Mouse (Mus musculus) brain, embryonic 14.5 days (tissue): Measurements from ENCODE around the gene Bloc1s6. TPM values are rescaled to one million over a fixed set of nuclear protein-coding genes. Genes with fewer than 3 reads are reported as not detected.

Experiments
- DNase-seq: peaks from one replicate; pipeline ENCODE4 v3.0.0-alpha.2; 2011; ENCODE audit warnings: low read depth
- CTCF ChIP-seq: fragments of 200-500 bp; IDR thresholded peaks from 2 replicates; pipeline ENCODE4 v1.5.1; 2012; ENCODE audit warnings: inconsistent platforms, mild to moderate bottlenecking, moderate library complexity, borderline replicate concordance; ENCODE audit not compliant: insufficient read depth, insufficient read length; ENCODE audit errors: extremely low read depth
- POLR2A ChIP-seq: fragments of 200-500 bp; IDR thresholded peaks from 2 replicates; pipeline ENCODE4 v1.6.1; 2012; ENCODE audit warnings: mild to moderate bottlenecking, inconsistent platforms, borderline replicate concordance; ENCODE audit not compliant: poor library complexity, insufficient read depth, insufficient read length, severe bottlenecking; ENCODE audit errors: extremely low read depth
- polyA plus RNA-seq: library from polyadenylated mRNA; depleted of rRNA; stranded (reverse); fragments of >200 nt; gene quantifications from 2 replicates; pipeline ENCODE4 v1.2.3, GENCODE M21; 2012; rRNA removed

Gene Bloc1s6
- polyA plus RNA-seq, 1 experiment: 70.4 TPM

GRCm38 (mm10) chr2:122775491-122775890 lies 37.2 kb downstream of the Bloc1s6 start:
- TF ChIP-seq CTCF (no peak), POLR2A (no peak)

GRCm38 (mm10) chr2:122776823-122777222 lies 38.5 kb downstream of the Bloc1s6 start:
- TF ChIP-seq POLR2A (no peak), CTCF (no peak)
- no peak for DNase-seq

More at GRCm38 (mm10) chr2:122775491-122775890, 37.2 kb downstream of the Bloc1s6 start:
- no peak for DNase-seq

GRCm38 (mm10) chr2:122779967-122780366 lies 41.7 kb downstream of the Bloc1s6 start:
- DNase-seq: no peak
- no peak for TF ChIP-seq CTCF
- no peak for TF ChIP-seq POLR2A

GRCm38 (mm10) chr2:122780447-122780846 lies 42.1 kb downstream of the Bloc1s6 start:
- no peak for DNase-seq
- TF ChIP-seq CTCF: no peak
- no peak for TF ChIP-seq POLR2A

- DNase-seq: no peak
- TF ChIP-seq POLR2A (no peak), CTCF (no peak)
Measured at GRCm38 (mm10) chr2:122781590-122782356, 43.5 kb downstream of the Bloc1s6 start.

- no peak for TF ChIP-seq POLR2A
- no peak for TF ChIP-seq CTCF
- DNase-seq: no peak
Measured at GRCm38 (mm10) chr2:122783730-122784129, 45.4 kb downstream of the Bloc1s6 start.

- TF ChIP-seq POLR2A: no peak
- no peak for TF ChIP-seq CTCF
- DNase-seq: no peak
Measured at GRCm38 (mm10) chr2:122784701-122785100, 46.4 kb downstream of the Bloc1s6 start.

- TF ChIP-seq CTCF (no peak), POLR2A (no peak)
- no peak for DNase-seq
Measured at GRCm38 (mm10) chr2:122786167-122786566, 47.9 kb downstream of the Bloc1s6 start.

GRCm38 (mm10) chr2:122789311-122789710 lies 51.0 kb downstream of the Bloc1s6 start:
- DNase-seq: no peak
- no peak for TF ChIP-seq POLR2A
- no peak for TF ChIP-seq CTCF

- no peak for DNase-seq
- TF ChIP-seq POLR2A (no peak), CTCF (no peak)
Measured at GRCm38 (mm10) chr2:122789730-122790129, 51.4 kb downstream of the Bloc1s6 start.

Other genes starting within 250 kb of the Bloc1s6 start
- 16.3 and 25.1 TPM in 2 replicates for gene Gatm, start 127.2 kb upstream of the Bloc1s6 start, polyA plus RNA-seq
- gene AA467197, start 101.5 kb upstream of the Bloc1s6 start, polyA plus RNA-seq: 0.38 TPM in 1 of 2 replicates, not detected in the other
- gene Slc30a4, start 35.8 kb upstream of the Bloc1s6 start, polyA plus RNA-seq: 10.6 and 12.3 TPM in 2 replicates
- gene Sqor, start 26.7 kb downstream of the Bloc1s6 start, polyA plus RNA-seq: 1.1 and 1.6 TPM in 2 replicates